Mouse (Mus musculus): Measurements from ENCODE around the gene Mtln.

Gene Mtln

GRCm38 (mm10) chr2:127751849-127752610 is 40.3 kb downstream of the Mtln start:
- DNase-seq: no peak

- no peak for DNase-seq
Observed at GRCm38 (mm10) chr2:127749376-127749775, 42.9 kb downstream of the Mtln start.

- DNase-seq: no peak
Observed at GRCm38 (mm10) chr2:127748316-127748715, 44.0 kb downstream of the Mtln start.

- no peak for DNase-seq
Observed at GRCm38 (mm10) chr2:127742637-127743036, 49.7 kb downstream of the Mtln start.
